Mouse (Mus musculus) midbrain, embryonic 10.5 days (tissue): ENCODE measurements around the gene Rcn1. TPM values are rescaled to one million over a fixed set of nuclear protein-coding genes. Genes with fewer than 3 reads are reported as not detected.

Source experiments
- DNase-seq: peaks from one replicate; pipeline ENCODE4 v3.0.0-alpha.2; 2017; ENCODE audit warnings: low spot score
- H3K27ac ChIP-seq: fragments of 300-500 bp; sonication (generic); replicated peaks from 2 replicates; pipeline ENCODE4 v1.5.1; 2016; ENCODE audit warnings: mild to moderate bottlenecking
- H3K27me3 ChIP-seq: fragments of 300-500 bp; sonication (generic); 2 replicates; pipeline ENCODE4 v1.6.1; 2016; ENCODE audit warnings: low read depth, mild to moderate bottlenecking; ENCODE audit not compliant: poor library complexity, severe bottlenecking
- H3K36me3 ChIP-seq: fragments of 300-500 bp; sonication (generic); 2 replicates; pipeline ENCODE4 v1.6.1; 2016; ENCODE audit warnings: mild to moderate bottlenecking, moderate library complexity
- H3K4me1 ChIP-seq: fragments of 300-500 bp; sonication (generic); 2 replicates; pipeline ENCODE4 v1.6.1; 2016
- H3K4me3 ChIP-seq: fragments of 300-500 bp; sonication (generic); 2 replicates; pipeline ENCODE4 v1.5.1; 2016; ENCODE audit warnings: mild to moderate bottlenecking, moderate library complexity
- H3K9me3 ChIP-seq: fragments of 300-500 bp; sonication (generic); replicated peaks from 2 replicates; pipeline ENCODE4 v1.6.1; 2016; ENCODE audit warnings: mild to moderate bottlenecking
- WGBS: fragments of 180-500 bp; shearing (Covaris S2); methylation state at CpG from one replicate; pipeline ENCODE4 v1.1.7; 2016; 5-methylcytosine and 5-hydroxymethylcytosine counted together
- polyA plus RNA-seq: library from polyadenylated mRNA; unstranded; fragments of >200 nt; fragmentation: Nextera tagmentation; extraction: Ambion mirVana; gene quantifications from 2 replicates; pipeline ENCODE4 v1.2.1, GENCODE M21; 2016

Gene Rcn1
- polyA plus RNA-seq, 1 experiment from 2014 or later = 104 TPM

DNA sequence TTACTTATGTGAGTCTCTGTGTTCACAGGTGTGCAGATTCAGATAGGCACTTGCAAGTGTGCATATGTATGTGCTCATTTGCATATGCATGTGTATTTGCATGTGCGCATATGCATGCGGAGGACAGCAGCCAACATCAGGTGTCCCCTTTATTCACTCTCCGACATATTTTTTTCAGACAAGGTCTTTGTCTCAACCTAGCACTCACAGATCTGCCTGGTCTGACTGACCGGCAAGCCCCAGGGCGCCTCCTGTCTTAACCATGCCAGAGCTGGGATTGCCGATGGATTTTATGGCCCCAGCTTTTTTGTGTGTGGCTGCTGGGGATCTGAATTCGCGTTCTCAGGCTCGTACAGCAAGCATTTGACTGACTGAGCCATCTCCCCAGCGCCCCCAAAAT is 28.9 kb downstream of the Rcn1 start:
- H3K36me3 ChIP-seq = no peaks in the 10 kb centered on the region
- WGBS = 11% methylated on average over 10 of the region's 10 CpGs
- H3K4me1 ChIP-seq = peaks cover 14% of the 10 kb centered on the region
- H3K27me3 ChIP-seq = peaks cover 51% of the 10 kb centered on the region
- no peak overlapping the region for H3K27ac ChIP-seq
- peak overlapping the region; percentile 37 for H3K4me3 ChIP-seq
- DNase-seq = no peak
- no peaks in the 10 kb centered on the region for H3K9me3 ChIP-seq

DNA sequence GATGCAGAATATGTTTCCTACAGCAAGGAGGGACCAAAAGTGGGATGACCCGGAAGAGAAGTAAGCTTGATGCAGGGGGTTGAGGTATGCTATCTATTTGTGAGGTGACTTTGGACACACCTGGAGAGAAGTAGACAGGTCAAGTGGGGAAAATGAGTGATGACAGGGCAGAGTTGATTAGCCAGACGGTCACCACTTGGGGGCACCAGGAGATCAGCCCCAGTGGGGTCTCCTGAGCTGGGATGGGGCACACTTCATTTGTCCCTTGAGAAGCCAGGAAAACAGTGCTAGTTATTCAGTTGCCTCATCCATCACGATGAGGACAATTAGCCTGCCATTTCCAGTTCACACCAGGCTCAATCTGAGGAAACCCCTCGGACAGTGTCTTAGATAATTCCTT is 31.5 kb downstream of the Rcn1 start:
- 60% methylated on average over 4 of the region's 4 CpGs for WGBS
- Histone ChIP-seq H3K36me3 (no peaks in the 10 kb centered on the region), H3K27ac (no peak overlapping the region), H3K4me3 (no peak overlapping the region), H3K27me3 (peaks cover 34% of the 10 kb centered on the region), H3K4me1 (peaks cover 14% of the 10 kb centered on the region), H3K9me3 (no peaks in the 10 kb centered on the region)
- no peak for DNase-seq

DNA sequence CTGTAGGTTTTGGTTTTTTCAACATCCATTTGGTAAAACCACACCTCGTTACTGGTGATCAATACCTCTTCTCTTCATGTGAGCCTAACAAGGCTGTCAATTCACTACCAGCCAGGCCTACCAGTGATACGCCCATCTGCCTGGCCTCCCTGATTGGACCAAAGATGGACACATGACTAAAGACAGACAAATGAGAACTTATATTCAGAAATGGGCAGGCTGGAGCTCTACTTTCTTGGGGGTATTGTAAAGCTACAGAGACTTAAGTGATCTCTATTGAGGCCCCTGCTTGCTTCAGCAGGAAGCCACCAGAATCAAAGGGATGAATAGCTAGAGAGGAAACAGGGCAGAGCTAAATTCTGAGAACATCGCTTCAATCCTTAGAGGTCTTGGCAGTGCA is 41.1 kb downstream of the Rcn1 start:
- H3K27ac ChIP-seq = no peak overlapping the region
- no peaks in the 10 kb centered on the region for H3K9me3 ChIP-seq
- H3K27me3 ChIP-seq = no peaks in the 10 kb centered on the region
- H3K4me3 ChIP-seq = no peak overlapping the region
- no peaks in the 10 kb centered on the region for H3K4me1 ChIP-seq
- DNase-seq = no peak
- WGBS = 92% methylated on average over 3 of the region's 3 CpGs
- H3K36me3 ChIP-seq = no peaks in the 10 kb centered on the region

DNA sequence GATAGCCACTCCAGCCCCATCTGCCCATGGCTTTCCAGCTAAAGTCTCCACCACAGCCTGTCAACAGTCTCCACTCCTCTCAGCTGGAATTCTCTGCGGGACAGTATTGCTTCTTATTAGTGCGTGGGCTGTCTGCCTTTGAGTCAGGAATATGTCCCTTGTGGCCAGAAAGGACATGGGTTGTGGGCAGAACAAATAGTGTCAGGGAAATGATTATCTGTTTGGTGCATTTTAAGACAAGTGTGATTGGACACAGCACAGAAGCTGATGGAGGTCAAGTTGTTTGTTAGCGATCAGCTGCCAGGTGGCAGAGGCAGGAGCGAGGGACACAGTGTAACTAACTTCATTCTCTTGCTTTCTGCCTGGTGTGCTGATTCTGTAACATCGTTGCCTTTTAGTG is 42.3 kb downstream of the Rcn1 start:
- 78% methylated on average over 5 of the region's 5 CpGs for WGBS

DNA sequence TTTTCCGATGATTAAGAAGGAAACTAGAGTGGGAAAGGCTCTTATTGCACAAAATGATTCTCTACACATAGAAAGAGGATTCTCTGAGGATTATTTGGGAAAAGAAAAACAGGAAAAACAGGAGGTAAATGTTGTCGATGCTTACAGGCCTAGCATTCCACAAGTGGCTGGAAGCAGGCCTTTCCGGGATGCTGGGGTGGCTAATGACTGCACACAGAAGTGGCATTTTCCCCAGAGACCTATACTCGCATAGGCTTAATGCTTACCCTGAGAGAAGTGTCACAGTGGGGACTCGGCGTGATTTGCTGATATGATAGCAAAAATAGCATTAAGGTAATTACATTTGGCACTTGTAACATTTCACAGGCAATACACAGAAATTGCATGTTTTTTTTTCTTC is 50.2 kb downstream of the Rcn1 start:
- Histone ChIP-seq H3K36me3 (no peaks in the 10 kb centered on the region), H3K27me3 (peaks cover 3% of the 10 kb centered on the region; the same call in 1 of the 2 replicates), H3K4me1 (peaks cover 6% of the 10 kb centered on the region), H3K4me3 (no peak overlapping the region), H3K27ac (no peak overlapping the region), H3K9me3 (no peaks in the 10 kb centered on the region)
- no peak for DNase-seq
- 69% methylated on average over 6 of the region's 6 CpGs for WGBS

More for the DNA sequence above, 42.3 kb downstream of the Rcn1 start:
- H3K9me3 ChIP-seq = no peaks in the 10 kb centered on the region
- no peak overlapping the region for H3K27ac ChIP-seq
- no peaks in the 10 kb centered on the region for H3K27me3 ChIP-seq
- no peak for DNase-seq
- H3K36me3 ChIP-seq = no peaks in the 10 kb centered on the region
- H3K4me3 ChIP-seq = no peak overlapping the region
- no peaks in the 10 kb centered on the region for H3K4me1 ChIP-seq

DNA sequence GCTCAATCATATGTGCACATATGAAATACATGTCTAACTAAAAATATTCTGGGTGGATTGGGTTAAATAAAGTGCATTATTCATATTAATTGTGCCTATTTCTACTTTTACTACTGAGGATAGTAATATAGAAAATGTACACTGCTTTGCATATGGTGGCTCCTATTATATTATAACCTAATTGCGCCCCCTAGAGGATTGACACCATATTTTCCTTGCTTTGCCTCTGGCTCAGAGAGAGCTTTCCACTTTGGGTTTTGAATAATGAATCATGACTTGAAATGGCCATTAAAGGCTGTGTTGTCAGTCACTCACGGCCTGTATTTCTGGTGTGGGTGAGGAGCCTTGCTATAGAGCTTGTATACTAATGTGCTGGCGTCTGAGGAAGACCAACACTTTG is 59.1 kb downstream of the Rcn1 start:
- DNase-seq = no peak
- H3K27ac ChIP-seq = no peak overlapping the region

DNA sequence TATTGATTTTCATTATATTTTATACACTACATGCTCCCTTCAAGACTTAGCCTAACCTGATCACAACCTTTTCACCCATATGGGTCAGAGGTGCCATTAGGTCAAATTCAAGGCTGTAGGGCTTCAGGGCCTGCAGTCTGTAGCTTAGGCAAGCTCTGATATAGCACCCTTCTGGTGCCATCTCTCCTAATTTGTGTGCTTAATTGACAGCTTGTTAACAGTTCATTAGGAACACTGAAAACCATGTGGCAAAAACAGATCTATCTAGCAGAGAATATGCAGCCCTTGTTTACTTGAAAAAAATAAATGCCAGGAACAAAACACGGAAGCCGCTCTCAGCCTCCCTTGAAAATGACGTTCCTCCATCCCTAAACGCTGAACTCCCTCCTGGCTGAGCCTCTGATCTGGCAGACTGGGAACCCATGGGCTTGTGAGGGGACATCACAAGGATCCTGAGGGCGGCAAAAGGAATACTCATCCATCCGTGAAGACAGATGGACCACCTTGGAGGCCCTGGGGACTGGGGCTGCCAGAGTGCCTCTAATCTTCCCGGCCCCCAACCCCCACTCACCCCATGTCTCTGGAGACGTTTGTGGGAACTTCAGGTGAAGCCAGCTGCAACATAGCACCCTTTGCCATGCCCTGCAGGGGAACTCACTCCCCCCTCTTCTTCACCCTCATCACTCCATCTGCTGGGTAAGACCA is 61.8 kb downstream of the Rcn1 start:
- Histone ChIP-seq H3K4me1 (peaks cover 23% of the 10 kb centered on the region), H3K9me3 (no peaks in the 10 kb centered on the region), H3K27me3 (peaks cover 25% of the 10 kb centered on the region), H3K36me3 (no peaks in the 10 kb centered on the region), H3K27ac (0 out of 2 replicates have a peak overlapping the region, but pooled peaks have one; percentile 13), H3K4me3 (no peak overlapping the region)
- DNase-seq = no peak
- WGBS = 45% methylated on average over 8 of the region's 8 CpGs

More for the DNA sequence above, 59.1 kb downstream of the Rcn1 start:
- no peak overlapping the region for H3K4me3 ChIP-seq
- H3K36me3 ChIP-seq = no peaks in the 10 kb centered on the region
- H3K9me3 ChIP-seq = no peaks in the 10 kb centered on the region
- WGBS = 66% methylated on average over 3 of the region's 3 CpGs
- H3K4me1 ChIP-seq = peaks cover 23% of the 10 kb centered on the region
- peaks cover 14% of the 10 kb centered on the region for H3K27me3 ChIP-seq

DNA sequence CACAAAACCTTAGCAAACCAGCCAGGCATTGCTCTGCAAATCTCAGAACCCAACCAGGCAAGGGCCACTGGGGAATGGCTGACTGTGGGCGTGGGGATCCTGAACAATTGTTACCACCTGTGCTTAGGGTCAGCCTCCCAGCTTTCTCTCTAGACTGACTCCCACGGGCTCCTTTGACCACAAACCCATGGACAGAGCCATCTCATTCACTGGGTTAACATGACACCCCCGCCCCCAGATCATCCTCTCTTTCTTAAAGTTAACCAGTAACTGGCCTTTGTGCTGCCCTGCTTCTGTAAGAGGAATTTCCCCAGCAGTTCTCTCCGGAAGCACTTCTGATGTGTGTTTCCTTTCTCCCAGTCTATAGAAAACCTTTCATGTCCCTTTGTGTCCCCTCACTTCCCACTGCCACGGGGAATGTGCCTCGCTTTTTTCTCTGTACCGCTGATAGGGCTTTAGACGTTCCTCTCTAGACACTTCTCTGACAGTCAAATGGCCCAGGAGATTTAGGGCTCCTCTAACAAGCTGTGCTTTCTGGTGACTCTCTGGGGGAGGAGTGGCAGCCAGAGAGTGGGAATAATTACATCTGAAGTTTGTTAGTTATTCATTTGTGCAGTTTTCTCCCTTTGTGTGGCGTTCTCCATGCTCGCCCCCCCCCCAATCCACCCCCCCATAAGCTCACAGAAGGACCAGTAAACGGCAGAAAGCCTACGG is 62.6 kb downstream of the Rcn1 start:
- Histone ChIP-seq H3K4me3 (no peak overlapping the region), H3K9me3 (no peaks in the 10 kb centered on the region), H3K27ac (no peak overlapping the region; the same call in 1 of the 2 replicates), H3K36me3 (no peaks in the 10 kb centered on the region), H3K27me3 (peaks cover 25% of the 10 kb centered on the region), H3K4me1 (peaks cover 23% of the 10 kb centered on the region)
- DNase-seq = no peak
- 24% methylated on average over 12 of the region's 12 CpGs for WGBS

Other genes with a start within 250 kb of the Rcn1 start
- 0.10 and 0.46 TPM in 2 replicates for gene Them7, start 175.0 kb downstream of the Rcn1 start, polyA plus RNA-seq